Mouse (Mus musculus): Measurements from ENCODE around the gene Zcchc24.

Zcchc24 gene

DNA sequence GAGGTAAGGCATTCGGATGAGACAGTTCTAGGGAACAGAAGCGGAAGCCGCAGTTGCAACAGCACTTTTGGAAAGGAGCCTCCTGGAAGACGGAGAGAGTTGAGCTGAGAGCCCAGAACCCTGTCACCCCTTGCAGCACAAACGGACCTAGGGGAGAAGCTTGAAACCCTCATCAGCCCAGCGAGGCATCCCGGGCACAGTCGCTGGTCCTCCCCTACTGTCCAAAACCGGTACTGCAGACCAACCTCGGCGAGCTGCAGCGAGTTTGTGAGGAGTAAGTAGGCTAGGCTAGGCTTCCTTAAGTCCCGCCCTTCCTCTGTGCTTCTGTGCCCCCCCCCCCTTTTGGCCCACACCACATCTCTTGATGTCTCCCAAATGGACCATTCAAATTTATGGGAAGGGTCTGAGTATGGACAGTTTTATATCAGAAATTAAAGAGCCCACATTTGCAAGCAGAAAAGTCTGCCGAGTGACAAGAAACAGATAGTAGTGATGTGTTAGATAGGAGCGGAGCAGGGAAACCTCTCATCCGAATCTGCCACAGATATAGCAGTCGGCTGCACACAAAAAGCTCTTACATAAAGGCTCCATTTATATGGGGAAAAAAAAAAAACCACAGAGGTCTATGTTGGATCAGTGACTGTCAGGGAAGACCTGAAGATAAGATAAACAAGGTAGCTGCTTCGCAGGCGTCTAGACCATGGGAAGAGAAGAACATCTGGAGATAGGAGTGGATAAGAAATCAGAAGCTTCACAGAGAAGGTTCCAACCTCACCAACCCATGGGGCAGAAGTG, 31.5 kb upstream of the Zcchc24 start:
- Histone ChIP-seq H3K27me3 (ENCODE audit: insufficient read depth, low read length) (peaks cover 8% of the 10 kb centered on the region; the same call in 1 of the 2 replicates), H3K4me3 (replicated peaks; ENCODE audit: low read length) (no peak overlapping the region), H3K4me1 (replicated peaks; ENCODE audit: low read depth, low read length) (peaks cover 26% of the 10 kb centered on the region), H3K36me3 (ENCODE audit: insufficient read depth, low read length) (no peaks in the 10 kb centered on the region), H3K9me3 (ENCODE audit: low read length) (no peaks in the 10 kb centered on the region)
- no peak for TF ChIP-seq NANOG (IDR thresholded peaks at IDR 0.05; ENCODE audit: borderline replicate concordance, low read length)
- peak; percentile 98 for TF ChIP-seq CTCF (conservative IDR thresholded peaks at IDR 0.05; ENCODE audit: low read length)

DNA sequence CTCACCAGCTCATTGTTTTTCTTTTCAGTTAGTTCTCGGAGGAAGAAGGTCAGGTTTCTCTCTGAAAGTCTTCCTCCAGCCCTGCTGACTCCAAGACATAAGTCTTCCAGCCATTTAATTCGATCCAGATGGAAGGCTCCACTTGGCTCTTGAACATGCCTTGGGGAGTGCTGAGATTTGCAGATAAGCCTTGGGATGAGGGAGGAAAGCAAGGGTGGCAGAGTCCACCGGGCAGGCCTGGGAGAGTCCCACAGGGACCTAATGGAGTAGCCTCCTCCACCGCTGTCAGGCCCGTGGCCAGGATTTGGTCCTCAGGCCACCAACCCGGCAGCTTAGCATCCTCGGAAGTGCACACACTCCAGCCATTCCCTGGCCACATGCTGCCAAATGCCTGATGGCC, 27.8 kb upstream of the Zcchc24 start:
- Histone ChIP-seq H3K27me3 (ENCODE audit: insufficient read depth, low read length) (peaks cover 8% of the 10 kb centered on the region; the same call in 1 of the 2 replicates), H3K9me3 (ENCODE audit: low read length) (no peaks in the 10 kb centered on the region), H3K4me3 (replicated peaks; ENCODE audit: low read length) (no peak overlapping the region), H3K36me3 (ENCODE audit: insufficient read depth, low read length) (no peaks in the 10 kb centered on the region), H3K4me1 (replicated peaks; ENCODE audit: low read depth, low read length) (peaks cover 25% of the 10 kb centered on the region)
- TF ChIP-seq POU5F1 (IDR thresholded peaks at IDR 0.05; ENCODE audit: borderline replicate concordance, low read length) (no peak), NANOG (IDR thresholded peaks at IDR 0.05; ENCODE audit: borderline replicate concordance, low read length) (no peak), CTCF (conservative IDR thresholded peaks at IDR 0.05; ENCODE audit: low read length) (no peak)

DNA sequence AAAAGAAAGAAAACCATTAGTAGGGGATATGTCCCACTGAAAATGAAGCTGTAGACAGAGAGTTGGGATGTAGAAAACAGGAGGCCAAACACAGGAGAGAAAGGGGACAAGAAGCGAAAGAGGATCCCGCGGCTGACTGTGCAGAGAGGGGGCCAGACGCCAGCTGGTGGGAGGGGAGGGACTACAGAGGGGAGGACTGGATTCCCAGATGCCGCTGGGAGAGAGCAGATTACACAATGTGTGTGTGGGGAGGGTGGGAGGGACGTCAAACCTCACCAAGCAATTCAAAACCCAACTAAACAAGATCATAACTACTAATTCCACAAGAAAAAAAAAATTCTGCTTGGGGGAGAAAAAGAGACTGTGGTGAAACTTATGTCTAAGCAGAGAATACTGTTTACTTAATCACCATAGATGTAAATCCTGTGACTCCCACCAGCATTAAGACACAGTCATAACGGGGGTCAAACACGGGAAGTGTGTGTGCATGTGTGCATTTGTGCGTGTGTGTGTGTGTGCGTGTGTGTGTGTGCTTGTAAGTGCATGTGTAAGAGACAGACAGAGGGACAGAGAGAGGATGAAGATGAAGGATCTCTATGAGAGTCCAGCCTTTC, 26.8 kb upstream of the Zcchc24 start:
- Histone ChIP-seq H3K4me1 (replicated peaks; ENCODE audit: low read depth, low read length) (peaks cover 25% of the 10 kb centered on the region), H3K36me3 (ENCODE audit: insufficient read depth, low read length) (no peaks in the 10 kb centered on the region), H3K9me3 (ENCODE audit: low read length) (no peaks in the 10 kb centered on the region), H3K4me3 (replicated peaks; ENCODE audit: low read length) (no peak overlapping the region), H3K27me3 (ENCODE audit: insufficient read depth, low read length) (peaks cover 8% of the 10 kb centered on the region; the same call in 1 of the 2 replicates)
- no peak for TF ChIP-seq CTCF (conservative IDR thresholded peaks at IDR 0.05; ENCODE audit: low read length)
- no peak for TF ChIP-seq POU5F1 (IDR thresholded peaks at IDR 0.05; ENCODE audit: borderline replicate concordance, low read length)
- no peak for TF ChIP-seq NANOG (IDR thresholded peaks at IDR 0.05; ENCODE audit: borderline replicate concordance, low read length)

DNA sequence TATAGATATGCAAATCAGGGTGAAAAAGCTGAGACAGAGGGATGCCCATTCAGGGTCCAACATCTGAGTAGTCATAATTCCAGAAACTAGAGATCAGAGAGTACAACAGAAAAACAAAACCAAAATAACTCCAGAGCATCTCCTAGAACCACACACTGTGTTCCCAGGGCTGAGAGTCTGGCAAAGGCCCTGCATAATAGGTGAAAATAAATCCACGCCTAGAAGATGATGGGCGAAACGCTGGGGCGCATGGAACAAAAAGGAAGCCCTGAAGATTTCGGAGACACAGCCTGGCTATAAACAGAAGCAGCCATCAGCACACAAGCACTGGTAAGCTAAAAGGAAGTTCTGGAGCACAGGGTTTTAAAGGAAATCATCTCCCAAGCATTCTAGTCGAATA, 26.2 kb upstream of the Zcchc24 start:
- peaks cover 25% of the 10 kb centered on the region for H3K4me1 ChIP-seq (replicated peaks; ENCODE audit: low read depth, low read length)
- no peaks in the 10 kb centered on the region for H3K9me3 ChIP-seq (ENCODE audit: low read length)
- TF ChIP-seq CTCF (conservative IDR thresholded peaks at IDR 0.05; ENCODE audit: low read length) (no peak), NANOG (IDR thresholded peaks at IDR 0.05; ENCODE audit: borderline replicate concordance, low read length) (no peak), POU5F1 (IDR thresholded peaks at IDR 0.05; ENCODE audit: borderline replicate concordance, low read length) (no peak)
- H3K27me3 ChIP-seq (ENCODE audit: insufficient read depth, low read length) = peaks cover 8% of the 10 kb centered on the region; the same call in 1 of the 2 replicates
- H3K4me3 ChIP-seq (replicated peaks; ENCODE audit: low read length) = no peak overlapping the region
- H3K36me3 ChIP-seq (ENCODE audit: insufficient read depth, low read length) = no peaks in the 10 kb centered on the region

DNA sequence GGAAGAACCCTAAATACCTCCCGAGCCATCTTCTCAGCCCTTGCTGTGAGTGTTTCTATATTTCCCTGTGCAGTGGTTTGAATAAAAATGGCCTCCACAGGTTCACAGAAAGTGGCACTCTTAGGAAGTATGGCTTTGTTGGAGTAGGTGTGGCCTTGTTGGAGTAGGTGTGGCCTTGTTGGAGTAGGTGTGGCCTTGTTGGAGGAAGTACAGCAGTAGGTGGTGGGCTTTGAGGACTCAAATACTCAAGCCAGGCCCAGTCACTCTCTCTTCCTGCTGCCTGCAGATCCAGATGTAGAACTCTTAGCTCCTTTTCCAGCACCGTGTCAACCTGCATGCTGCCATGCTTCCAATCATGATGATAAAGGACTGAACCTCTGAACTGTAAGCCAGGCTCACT, 25.5 kb upstream of the Zcchc24 start:
- no peak overlapping the region for H3K4me3 ChIP-seq (replicated peaks; ENCODE audit: low read length)
- peaks cover 4% of the 10 kb centered on the region for H3K27me3 ChIP-seq (ENCODE audit: insufficient read depth, low read length)
- H3K4me1 ChIP-seq (replicated peaks; ENCODE audit: low read depth, low read length) = peaks cover 25% of the 10 kb centered on the region
- H3K36me3 ChIP-seq (ENCODE audit: insufficient read depth, low read length) = no peaks in the 10 kb centered on the region
- H3K9me3 ChIP-seq (ENCODE audit: low read length) = no peaks in the 10 kb centered on the region
- no peak for TF ChIP-seq POU5F1 (IDR thresholded peaks at IDR 0.05; ENCODE audit: borderline replicate concordance, low read length)
- TF ChIP-seq NANOG (IDR thresholded peaks at IDR 0.05; ENCODE audit: borderline replicate concordance, low read length) = no peak
- TF ChIP-seq CTCF (conservative IDR thresholded peaks at IDR 0.05; ENCODE audit: low read length) = no peak

DNA sequence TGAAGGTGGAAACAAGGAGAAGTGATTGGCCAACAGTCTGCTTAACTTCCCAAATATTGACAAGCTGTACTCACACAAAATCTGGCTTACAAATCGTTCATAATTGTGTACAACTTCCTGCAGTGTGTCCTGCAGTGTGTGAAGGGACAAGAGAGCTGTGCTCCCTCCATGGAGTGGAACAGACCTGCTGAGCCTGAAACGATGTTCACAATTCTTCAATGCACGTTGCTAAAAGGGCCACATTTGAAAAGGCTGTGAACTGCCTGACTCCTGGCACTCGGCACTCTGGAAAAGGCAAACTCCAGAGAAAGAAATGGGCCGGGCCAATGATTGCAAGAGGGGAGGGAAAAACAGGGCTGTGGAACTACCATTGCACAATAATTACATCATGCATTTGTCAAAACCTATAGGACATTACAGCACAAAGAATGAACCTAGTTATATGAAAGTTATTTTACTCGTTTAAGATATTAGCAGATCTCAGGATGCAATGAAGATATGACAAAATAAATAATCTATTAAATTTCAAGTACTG, 22.0 kb upstream of the Zcchc24 start:
- Histone ChIP-seq H3K36me3 (ENCODE audit: insufficient read depth, low read length) (no peaks in the 10 kb centered on the region), H3K4me1 (replicated peaks; ENCODE audit: low read depth, low read length) (peaks cover 17% of the 10 kb centered on the region), H3K4me3 (replicated peaks; ENCODE audit: low read length) (no peak overlapping the region), H3K27me3 (ENCODE audit: insufficient read depth, low read length) (peaks cover 3% of the 10 kb centered on the region; the same call in 1 of the 2 replicates), H3K9me3 (ENCODE audit: low read length) (no peaks in the 10 kb centered on the region)
- TF ChIP-seq CTCF (conservative IDR thresholded peaks at IDR 0.05; ENCODE audit: low read length) (no peak), POU5F1 (IDR thresholded peaks at IDR 0.05; ENCODE audit: borderline replicate concordance, low read length) (no peak), NANOG (IDR thresholded peaks at IDR 0.05; ENCODE audit: borderline replicate concordance, low read length) (no peak)

DNA sequence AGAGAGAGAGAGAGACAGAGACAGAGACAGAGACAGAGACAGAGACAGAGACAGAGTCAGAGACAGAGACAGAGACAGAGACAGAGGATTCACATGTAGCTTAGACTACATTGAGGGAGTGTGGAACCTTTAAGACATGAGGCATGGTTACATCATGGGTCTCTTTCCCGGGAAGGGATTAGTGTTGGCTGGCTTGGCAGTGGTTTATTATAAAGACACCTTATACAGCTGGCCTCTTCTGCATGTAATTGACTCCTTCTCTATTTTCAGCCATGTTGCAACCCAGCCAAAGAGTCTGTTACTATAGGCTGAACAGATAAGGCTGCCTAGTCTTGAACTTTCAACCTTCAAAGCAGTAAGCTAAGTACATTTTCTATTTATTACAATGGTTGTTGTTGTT, 21.1 kb upstream of the Zcchc24 start:
- Histone ChIP-seq H3K4me1 (replicated peaks; ENCODE audit: low read depth, low read length) (peaks cover 16% of the 10 kb centered on the region), H3K27me3 (ENCODE audit: insufficient read depth, low read length) (peaks cover 3% of the 10 kb centered on the region; the same call in 1 of the 2 replicates), H3K4me3 (replicated peaks; ENCODE audit: low read length) (no peak overlapping the region), H3K36me3 (ENCODE audit: insufficient read depth, low read length) (no peaks in the 10 kb centered on the region), H3K9me3 (ENCODE audit: low read length) (no peaks in the 10 kb centered on the region)
- TF ChIP-seq POU5F1 (IDR thresholded peaks at IDR 0.05; ENCODE audit: borderline replicate concordance, low read length) = no peak
- no peak for TF ChIP-seq NANOG (IDR thresholded peaks at IDR 0.05; ENCODE audit: borderline replicate concordance, low read length)
- TF ChIP-seq CTCF (conservative IDR thresholded peaks at IDR 0.05; ENCODE audit: low read length) = no peak

DNA sequence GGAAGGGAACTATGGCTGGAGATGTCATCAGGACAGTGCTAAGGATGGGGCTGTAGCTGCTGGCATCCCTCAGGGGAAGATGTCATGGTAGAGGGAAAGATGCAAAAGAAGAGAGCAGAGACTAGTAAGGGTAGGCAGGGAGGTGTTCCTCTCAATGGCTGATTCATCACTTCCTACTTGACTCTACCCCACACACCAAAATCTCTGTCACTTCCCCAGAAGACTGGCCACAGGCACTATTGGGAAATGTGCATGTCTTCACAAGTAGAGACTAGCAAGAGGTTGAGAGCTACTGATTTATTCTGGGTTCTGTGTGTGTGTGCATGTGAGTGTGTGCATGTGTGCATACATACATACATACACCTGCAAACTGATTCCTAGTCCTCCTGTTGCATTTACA, 20.4 kb upstream of the Zcchc24 start:
- Histone ChIP-seq H3K4me3 (replicated peaks; ENCODE audit: low read length) (no peak overlapping the region), H3K27me3 (ENCODE audit: insufficient read depth, low read length) (peaks cover 3% of the 10 kb centered on the region; the same call in 1 of the 2 replicates), H3K9me3 (ENCODE audit: low read length) (no peaks in the 10 kb centered on the region), H3K4me1 (replicated peaks; ENCODE audit: low read depth, low read length) (peaks cover 11% of the 10 kb centered on the region), H3K36me3 (ENCODE audit: insufficient read depth, low read length) (no peaks in the 10 kb centered on the region)
- no peak for TF ChIP-seq CTCF (conservative IDR thresholded peaks at IDR 0.05; ENCODE audit: low read length)
- TF ChIP-seq POU5F1 (IDR thresholded peaks at IDR 0.05; ENCODE audit: borderline replicate concordance, low read length) = no peak
- no peak for TF ChIP-seq NANOG (IDR thresholded peaks at IDR 0.05; ENCODE audit: borderline replicate concordance, low read length)

Data from E14TG2a.4 (cell line).